In genomic region chr14:25421596-25422001, GRCm38 (mm10) we compare ENCODE assay signal across 8 mouse cellular contexts. TPM values are rescaled to one million over a fixed set of nuclear protein-coding genes. Genes with fewer than 3 reads are reported as not detected.
A peak's percentile ranks its signal among the peaks of the same experiment; 100 is the strongest.
DNase-seq lines count a peak whose midpoint lies in the region; ATAC-seq and TF ChIP-seq lines count a peak whose summit lies in the region.

No protein-coding gene starts in this region.

- no peaks in the 10 kb centered on the region for H3K27me3 ChIP-seq in intestine, embryonic 16.5 days (replicated peaks; ENCODE audit: control insufficient read depth, insufficient read depth, low read length)
- no peaks in the 10 kb centered on the region for H3K27me3 ChIP-seq in lung, embryonic 15.5 days

- H3K4me2 ChIP-seq in intestine, embryonic 16.5 days (ENCODE audit: low read depth, low read length), result no peak overlapping the region
- H3K4me2 ChIP-seq in lung, embryonic 15.5 days, result no peak overlapping the region

- no peaks in the 10 kb centered on the region for H3K9me3 ChIP-seq in intestine, embryonic 16.5 days (ENCODE audit: control insufficient read depth, low read length)
- H3K9me3 ChIP-seq in lung, embryonic 15.5 days, result no peaks in the 10 kb centered on the region

- no peaks in the 10 kb centered on the region for H3K36me3 ChIP-seq in intestine, embryonic 16.5 days (ENCODE audit: control insufficient read depth, insufficient read depth, low read length)
- H3K36me3 ChIP-seq in lung, embryonic 15.5 days, result no peaks in the 10 kb centered on the region

- peak; percentile 81 for ATAC-seq in intestine, embryonic 16.5 days
- ATAC-seq in lung, embryonic 15.5 days (ENCODE audit: borderline replicate concordance, extremely low read depth, low FRiP score, low TSS enrichment), result peak; percentile 74

- H3K27ac ChIP-seq in intestine, embryonic 16.5 days (ENCODE audit: low read length), result peak overlapping the region; percentile 74
- peak overlapping the region; percentile 61 for H3K27ac ChIP-seq in lung, embryonic 15.5 days
- H3K27ac ChIP-seq in olfactory bulb, adult 2 months (ENCODE audit: insufficient read depth, low read depth, low read length), result 0 out of 2 replicates have a peak overlapping the region, but pooled peaks have one; percentile 3

- H3K9ac ChIP-seq in intestine, embryonic 16.5 days (ENCODE audit: low read depth, low read length), result peak overlapping the region; percentile 12; the same call in 1 of the 2 replicates
- no peak overlapping the region for H3K9ac ChIP-seq in lung, embryonic 15.5 days

- TF ChIP-seq POLR2A in olfactory bulb, adult 2 months (IDR thresholded peaks at IDR 0.05; ENCODE audit: insufficient read depth, low read depth, low read length), result no peak

- DNase-seq in adrenal gland, postnatal 10 days, result peak; percentile 32
- no peak for DNase-seq in adrenal gland, postnatal 4 days (ENCODE audit: low spot score in 2 of 2)
- peak; percentile 31 for DNase-seq in cerebellum, adult 8-10 months
- DNase-seq in frontal cortex, adult 2 months (ENCODE audit: extremely low spot score in 1 of 2, low spot score in 1 of 2), result peak; percentile 20 to 67
- DNase-seq in yolk sac, embryonic 10.5 days (ENCODE audit: low spot score), result no peak

- peaks cover 28% of the 10 kb centered on the region for H3K4me1 ChIP-seq in intestine, embryonic 16.5 days (ENCODE audit: control insufficient read depth, insufficient read depth, low read length)
- H3K4me1 ChIP-seq in lung, embryonic 15.5 days, result peaks cover 16% of the 10 kb centered on the region
- H3K4me1 ChIP-seq in olfactory bulb, adult 2 months (ENCODE audit: control insufficient read depth, insufficient read depth, low read length), result peaks cover 17% of the 10 kb centered on the region

- no peak for TF ChIP-seq CTCF in olfactory bulb, adult 2 months (IDR thresholded peaks at IDR 0.05; ENCODE audit: insufficient read depth, low read depth, low read length)

- no peak overlapping the region for H3K4me3 ChIP-seq in intestine, embryonic 16.5 days (ENCODE audit: low read length)
- H3K4me3 ChIP-seq in lung, embryonic 15.5 days, result no peak overlapping the region
- no peak overlapping the region for H3K4me3 ChIP-seq in olfactory bulb, adult 2 months (ENCODE audit: insufficient read depth, low read depth, low read length)

- 23% methylated on average over 13 of the region's 13 CpGs for WGBS in intestine, embryonic 16.5 days
- WGBS in lung, embryonic 15.5 days, result 24% methylated on average over 13 of the region's 13 CpGs
- WGBS in olfactory bulb, adult 2 months, result 16% methylated on average over 13 of the region's 13 CpGs

RNA-seq across cellular contexts. Expression of gene Zmiz1, which starts 37.4 kb away (rescaled TPM):
- 10 to 100 TPM; 63.8 to 73.3 TPM for total RNA-seq in adrenal gland, postnatal 10 days (2021)
- 100 to 1,000 TPM; 105 to 122 TPM for total RNA-seq in adrenal gland, postnatal 4 days (2021)
- 39.1 and 45.9 TPM in 2 replicates for polyA plus RNA-seq in frontal cortex, adult 2 months (2012; rRNA removed)
- 21.2 and 22.3 TPM in 2 replicates for polyA plus RNA-seq in intestine, embryonic 16.5 days (2015; fragmentation: Nextera tagmentation; extraction: Ambion mirVana)
- 19.8 and 23.8 TPM in 2 replicates for polyA plus RNA-seq in lung, embryonic 15.5 days (2015; fragmentation: Nextera tagmentation; extraction: Ambion mirVana)
- polyA plus RNA-seq in olfactory bulb, adult 2 months (2012; ENCODE audit: insufficient read depth, insufficient read length, low replicate concordance, missing spikeins), result 98.3 TPM in 1 of 2 replicates, not detected in the other

Comparison
In these comparisons a context has a peak if more than half of its experiments do, and no peak if none do; other contexts are left out.
1. DNase-seq: peak in adrenal gland, postnatal 10 days (single experiment), cerebellum, adult 8-10 months (single experiment) and frontal cortex, adult 2 months (2 of 2); none in adrenal gland, postnatal 4 days (0 of 2) and yolk sac, embryonic 10.5 days (single experiment).
2. H3K27ac ChIP-seq: peak in every context shown above with its lines; median percentile 74 in intestine, embryonic 16.5 days; 61 in lung, embryonic 15.5 days; 3 in olfactory bulb, adult 2 months.